Mouse (Mus musculus) CH12.LX (cell line): Measurements from ENCODE around the gene Pml. TPM values are rescaled to one million over a fixed set of nuclear protein-coding genes. Genes with fewer than 3 reads are reported as not detected.
A peak's percentile ranks its signal among the peaks of the same experiment; 100 is the strongest.

Experiments
- DNase-seq: peaks from one replicate; pipeline ENCODE4 v3.0.0-alpha.2; 2013; ENCODE audit errors: extremely low read depth
- H3K27ac ChIP-seq: 2 replicates; pipeline ENCODE4 v1.5.1; 2012; ENCODE audit warnings: low read depth, mild to moderate bottlenecking, control low read depth, moderate library complexity; ENCODE audit not compliant: insufficient read depth
- H3K27me3 ChIP-seq: replicated peaks from 2 replicates; pipeline ENCODE3; 2012; ENCODE audit warnings: inconsistent platforms
- H3K36me3 ChIP-seq, 2 experiments: replicated peaks in 1 of 2; 2 replicates each; pipeline versions ENCODE3 to v1.6.1; 2012; ENCODE audit warnings: inconsistent platforms in 1 of 2, low read length in 1 of 2, mild to moderate bottlenecking in 1 of 2, mixed read lengths in 1 of 2, moderate library complexity in 1 of 2; ENCODE audit not compliant: control insufficient read depth in 1 of 2, insufficient read depth in 1 of 2
- H3K4me1 ChIP-seq, 2 experiments: 2 replicates each; pipeline ENCODE4 v1.6.1; 2012; ENCODE audit warnings: inconsistent platforms in 1 of 2, moderate library complexity in 1 of 2; ENCODE audit not compliant: insufficient read depth in 2 of 2, control insufficient read depth in 1 of 2
- H3K4me2 ChIP-seq: 2 replicates; pipeline ENCODE4 v1.6.1; 2012; ENCODE audit warnings: low read depth, mild to moderate bottlenecking, control low read depth; ENCODE audit not compliant: poor library complexity, insufficient read depth, severe bottlenecking
- H3K4me3 ChIP-seq, 3 experiments: fragments of 150-350 bp in 1 of 3; sonication (generic) in 1 of 3; replicated peaks in 1 of 3; 2 replicates each; pipeline versions ENCODE3 to v1.5.1; 2011 to 2012; ENCODE audit warnings: low read depth in 2 of 3, low read length in 2 of 3, mild to moderate bottlenecking in 2 of 3, moderate library complexity in 2 of 3, control low read depth in 1 of 3, improper control_type of control experiment in 1 of 3, inconsistent platforms in 1 of 3, mixed read lengths in 1 of 3; ENCODE audit not compliant: poor library complexity in 1 of 3
- H3K79me2 ChIP-seq: replicated peaks from 2 replicates; pipeline ENCODE4 v1.6.1; 2012; ENCODE audit warnings: mild to moderate bottlenecking, moderate library complexity; ENCODE audit not compliant: control insufficient read depth, poor library complexity, insufficient read depth, severe bottlenecking; ENCODE audit errors: extremely low read depth
- H3K9ac ChIP-seq: 2 replicates; pipeline ENCODE4 v1.6.1; 2012; ENCODE audit warnings: low read depth, mild to moderate bottlenecking, control low read depth, moderate library complexity; ENCODE audit not compliant: insufficient read depth
- H3K9me3 ChIP-seq: replicated peaks from 2 replicates; pipeline ENCODE3; 2012; ENCODE audit warnings: low read length, inconsistent platforms, mixed read lengths
- BHLHE40 ChIP-seq: IDR thresholded peaks from 2 replicates; pipeline ENCODE4 v1.6.1; 2011; ENCODE audit warnings: mild to moderate bottlenecking, low read depth, low read length, improper control_type of control experiment
- CHD1 ChIP-seq: IDR thresholded peaks from 2 replicates; pipeline ENCODE4 v1.6.1; 2012; ENCODE audit warnings: low read depth, low read length, improper control_type of control experiment, inconsistent platforms
- CTCF ChIP-seq, 2 experiments: IDR thresholded peaks in 1 of 2; conservative IDR thresholded peaks in 1 of 2; 2 replicates each; pipeline ENCODE4 v1.5.1; 2011 to 2012; ENCODE audit warnings: low read depth in 2 of 2, low read length in 2 of 2, improper control_type of control experiment in 1 of 2, inconsistent platforms in 1 of 2, mild to moderate bottlenecking in 1 of 2, moderate library complexity in 1 of 2
- E2F4 ChIP-seq: IDR thresholded peaks from 2 replicates; pipeline ENCODE4 v1.6.1; 2011; ENCODE audit warnings: low read depth, low read length, improper control_type of control experiment; ENCODE audit not compliant: insufficient replicate concordance
- EP300 ChIP-seq: IDR thresholded peaks from 2 replicates; pipeline ENCODE4 v1.6.1; 2011; ENCODE audit warnings: low read length, improper control_type of control experiment
- ETS1 ChIP-seq: conservative IDR thresholded peaks from 2 replicates; pipeline ENCODE4 v1.6.1; 2012; ENCODE audit warnings: low read depth, mild to moderate bottlenecking, inconsistent platforms, low read length, improper control_type of control experiment, moderate library complexity
- GABPA ChIP-seq: IDR thresholded peaks from 2 replicates; pipeline ENCODE4 v1.6.1; 2012; ENCODE audit warnings: low read depth, low read length, improper control_type of control experiment, inconsistent platforms; ENCODE audit not compliant: insufficient replicate concordance
- HCFC1 ChIP-seq: IDR thresholded peaks from 2 replicates; pipeline ENCODE4 v1.6.1; 2012; ENCODE audit warnings: low read depth, mild to moderate bottlenecking, inconsistent platforms, low read length, improper control_type of control experiment
- JUND ChIP-seq: conservative IDR thresholded peaks from 2 replicates; pipeline ENCODE4 v1.6.1; 2011; ENCODE audit warnings: low read depth, low read length, improper control_type of control experiment
- KAT2A ChIP-seq: IDR thresholded peaks from 2 replicates; pipeline ENCODE4 v1.6.1; 2012; ENCODE audit warnings: low read length, improper control_type of control experiment, inconsistent platforms; ENCODE audit not compliant: insufficient replicate concordance
- MAFK ChIP-seq: IDR thresholded peaks from 2 replicates; pipeline ENCODE4 v1.6.1; 2011; ENCODE audit warnings: low read length, improper control_type of control experiment; ENCODE audit not compliant: insufficient replicate concordance
- MAX ChIP-seq: IDR thresholded peaks from 2 replicates; pipeline ENCODE4 v1.6.1; 2011; ENCODE audit warnings: low read length, improper control_type of control experiment
- MAZ ChIP-seq: IDR thresholded peaks from 2 replicates; pipeline ENCODE4 v1.6.1; 2012; ENCODE audit warnings: low read depth, mild to moderate bottlenecking, inconsistent platforms, low read length, improper control_type of control experiment, moderate library complexity
- MEF2A ChIP-seq: IDR thresholded peaks from 2 replicates; pipeline ENCODE4 v1.6.1; 2014; ENCODE audit warnings: low read depth, mild to moderate bottlenecking, inconsistent platforms, low read length, improper control_type of control experiment, borderline replicate concordance
- MXI1 ChIP-seq: IDR thresholded peaks from 2 replicates; pipeline ENCODE4 v1.6.1; 2011; ENCODE audit warnings: mild to moderate bottlenecking, low read depth, low read length, improper control_type of control experiment
- MYC ChIP-seq: IDR thresholded peaks from 2 replicates; pipeline ENCODE4 v1.6.1; 2011; ENCODE audit warnings: low read depth, mild to moderate bottlenecking, improper control_type of control experiment, low read length
- PAX5 ChIP-seq: IDR thresholded peaks from 2 replicates; pipeline ENCODE4 v1.6.1; 2012; ENCODE audit warnings: low read length, inconsistent platforms, mixed read lengths
- POLR2A ChIP-seq: IDR thresholded peaks from 2 replicates; pipeline ENCODE4 v1.6.1; 2011; ENCODE audit warnings: low read depth, mild to moderate bottlenecking, improper control_type of control experiment, low read length
- POLR2AphosphoS2 ChIP-seq: IDR thresholded peaks from 2 replicates; pipeline ENCODE4 v1.6.1; 2011; ENCODE audit warnings: low read depth, low read length, improper control_type of control experiment
- RAD21 ChIP-seq: IDR thresholded peaks from 2 replicates; pipeline ENCODE4 v1.6.1; 2011; ENCODE audit warnings: low read depth, mild to moderate bottlenecking, low read length, improper control_type of control experiment, moderate library complexity
- RCOR1 ChIP-seq: conservative IDR thresholded peaks from 2 replicates; pipeline ENCODE4 v1.6.1; 2012; ENCODE audit warnings: low read depth, mild to moderate bottlenecking, inconsistent platforms, low read length, improper control_type of control experiment
- SIN3A ChIP-seq: IDR thresholded peaks from 2 replicates; pipeline ENCODE4 v1.6.1; 2012; ENCODE audit warnings: low read length, improper control_type of control experiment, inconsistent platforms
- SMC3 ChIP-seq: IDR thresholded peaks from 2 replicates; pipeline ENCODE4 v1.6.1; 2011; ENCODE audit warnings: low read depth, low read length, improper control_type of control experiment
- TCF12 ChIP-seq: IDR thresholded peaks from 2 replicates; pipeline ENCODE4 v1.6.1; 2014; ENCODE audit warnings: low read depth, mild to moderate bottlenecking, inconsistent platforms, low read length, improper control_type of control experiment
- USF2 ChIP-seq: conservative IDR thresholded peaks from 2 replicates; pipeline ENCODE4 v1.6.1; 2011; ENCODE audit warnings: low read depth, low read length, improper control_type of control experiment
- ZC3H11A ChIP-seq: IDR thresholded peaks from 2 replicates; pipeline ENCODE4 v1.6.1; 2012; ENCODE audit warnings: low read depth, mild to moderate bottlenecking, inconsistent platforms, low read length, improper control_type of control experiment
- ZKSCAN1 ChIP-seq: IDR thresholded peaks from 2 replicates; pipeline ENCODE4 v1.6.1; 2012; ENCODE audit warnings: low read depth, inconsistent platforms, low read length, improper control_type of control experiment, borderline replicate concordance
- ZMIZ1 ChIP-seq: IDR thresholded peaks from 2 replicates; pipeline ENCODE4 v1.6.1; 2012; ENCODE audit warnings: low read depth, mild to moderate bottlenecking, inconsistent platforms, low read length, improper control_type of control experiment
- ZNF384 ChIP-seq: IDR thresholded peaks from 2 replicates; pipeline ENCODE4 v1.6.1; 2012; ENCODE audit warnings: low read depth, low read length, improper control_type of control experiment, inconsistent platforms
- dilution Hi-C: fragments of 300-500 bp; cut with MboI; formaldehyde crosslinking; loops from 2 replicates; pipeline ENCODE4 v1.14.3; 2020; ENCODE audit warnings: low sequenced_read_pairs; ENCODE audit not compliant: extremely low pct_unique_long_range_greater_than_20kb, extremely low pct_ligation_motif_present
- in situ Hi-C: fragments of 300-500 bp; cut with MboI; formaldehyde crosslinking; loops from 3 replicates; pipeline ENCODE4 v1.14.3; 2019; ENCODE audit warnings: low sequenced_read_pairs, low pct_ligation_motif_present, low pct_unique_long_range_greater_than_20kb, mixed read lengths
- polyA plus RNA-seq: library from polyadenylated mRNA; unstranded; fragments of >175 nt; gene quantifications from 2 replicates; pipeline ENCODE4 v1.2.1, GENCODE M21; 2012; ENCODE audit warnings: low read depth; ENCODE audit not compliant: insufficient read length
- total RNA-seq, 2 experiments: library from RNA; depleted of rRNA; stranded (reverse); fragments of 300-350 nt in 1 of 2; fragments of >200 nt in 1 of 2; gene quantifications; 2 replicates each; pipeline ENCODE4 v1.2.3; 2012 to 2014

Gene Pml
- total and polyA plus RNA-seq, 3 experiments: 8.3 to 56.9 (median 21.2) TPM

DNA sequence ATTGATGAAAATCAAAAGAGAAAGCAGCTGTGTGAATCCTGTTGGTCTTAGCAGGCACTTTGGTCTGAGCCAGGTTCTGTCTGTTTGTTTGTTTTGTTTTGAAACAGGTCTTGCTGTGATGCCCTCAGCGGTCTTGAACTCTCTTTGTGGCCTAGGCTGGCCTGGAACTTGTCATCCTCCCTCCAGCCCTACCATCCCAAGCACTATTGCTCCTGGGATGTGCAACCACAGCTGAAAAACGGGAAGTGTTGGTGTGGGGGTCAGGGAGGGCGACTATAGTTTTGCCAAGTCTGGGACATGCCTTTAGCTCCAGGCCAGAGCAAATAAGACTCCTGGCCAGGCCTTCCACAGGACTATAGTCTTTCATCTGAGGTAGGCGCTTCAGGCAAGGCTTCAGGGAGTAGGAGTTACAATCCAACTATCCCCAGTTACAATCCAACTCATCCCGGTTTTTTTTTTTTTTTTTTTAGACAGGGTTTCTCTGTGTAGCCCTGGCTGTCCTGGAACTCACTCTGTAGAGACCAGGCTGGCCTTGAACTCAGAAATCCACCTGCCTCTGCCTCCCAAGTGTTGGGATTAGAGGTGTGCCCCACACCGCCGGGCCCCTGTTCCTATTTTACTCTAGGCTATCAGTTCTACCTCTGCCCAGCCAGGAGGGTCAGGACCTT lies 706 bp downstream of the Pml start:
- Histone ChIP-seq H3K27me3 (no peaks in the 10 kb centered on the region), H3K27ac (peak overlapping the region; percentile 77), H3K4me1 (peaks cover 7 to 45% of the 10 kb centered on the region in 2 experiments), H3K36me3 (peaks cover 9 to 14% of the 10 kb centered on the region in 2 experiments), H3K4me3 (peak overlapping the region; percentile 73 to 89 (median 82)), H3K9ac (peak overlapping the region; percentile 86), H3K79me2 (peaks cover 37% of the 10 kb centered on the region), H3K4me2 (peak overlapping the region; percentile 95), H3K9me3 (no peaks in the 10 kb centered on the region)
- in situ Hi-C loops (loop anchor here (5.0 kb wide), 1 partner anchor 33 kb away; no protein-coding TSS in a partner anchor), dilution Hi-C loops (no loop called here)
- TF ChIP-seq MXI1 (peak; percentile 23; the same call in 1 of the 2 replicates), SIN3A (no peak), ZNF384 (0 out of 2 replicates have a peak, but pooled peaks have one; percentile 7), SMC3 (no peak), POLR2A (no peak; the same call in 1 of the 2 replicates)
- no peak for DNase-seq

GRCm38 (mm10) chr9:58247064-58247759 lies 2.4 kb downstream of the Pml start:
- Histone ChIP-seq H3K9ac (peak overlapping the region; percentile 86), H3K4me3 (peak overlapping the region; percentile 62 to 89 (median 73)), H3K36me3 (peaks cover 12 to 29% of the 10 kb centered on the region in 2 experiments), H3K27me3 (no peaks in the 10 kb centered on the region), H3K79me2 (peaks cover 52% of the 10 kb centered on the region), H3K9me3 (no peaks in the 10 kb centered on the region), H3K4me1 (peaks cover 12 to 55% of the 10 kb centered on the region in 2 experiments), H3K4me2 (peak overlapping the region; percentile 95), H3K27ac (peak overlapping the region; percentile 75)
- dilution Hi-C loops (no loop called here), in situ Hi-C loops (loop anchor here (5.0 kb wide), 1 partner anchor 35 kb away; no protein-coding TSS in a partner anchor)
- peak; percentile 93 for DNase-seq
- no peak; the same call in 1 of the 2 replicates for TF ChIP-seq BHLHE40
- no peak; the same call in 1 of the 2 replicates for TF ChIP-seq MEF2A
- TF ChIP-seq CTCF (conservative IDR thresholded peaks at IDR 0.05 in 1 of 2, IDR thresholded peaks at IDR 0.05 in 1 of 2; ENCODE audit: low read depth in 2 of 2, low read length in 2 of 2): peak in 1 of 2 experiments; percentile 98; a peak in 2 of 4 replicates
- no peak for TF ChIP-seq PAX5
- TF ChIP-seq SMC3: peak; percentile 97
- no peak for TF ChIP-seq E2F4
- TF ChIP-seq ZMIZ1: no peak
- TF ChIP-seq HCFC1: no peak
- TF ChIP-seq ZC3H11A: peak; percentile 34
- TF ChIP-seq TCF12: peak; percentile 66; the same call in 1 of the 2 replicates
- no peak for TF ChIP-seq CHD1
- TF ChIP-seq ETS1: no peak
- peak; percentile 70 for TF ChIP-seq SIN3A
- TF ChIP-seq RAD21: peak; percentile 96
- peak; percentile 63 for TF ChIP-seq POLR2A
- TF ChIP-seq POLR2AphosphoS2: no peak
- no peak for TF ChIP-seq MAZ
- no peak for TF ChIP-seq MAFK
- TF ChIP-seq USF2: no peak
- no peak for TF ChIP-seq JUND
- peak; percentile 83; the same call in 1 of the 2 replicates for TF ChIP-seq MYC
- TF ChIP-seq ZNF384: 0 out of 2 replicates have a peak, but pooled peaks have one; percentile 15
- TF ChIP-seq KAT2A: no peak
- TF ChIP-seq ZKSCAN1: no peak
- TF ChIP-seq GABPA: no peak
- no peak for TF ChIP-seq EP300
- TF ChIP-seq RCOR1: no peak
- TF ChIP-seq MAX: peak; percentile 89
